Mouse (Mus musculus) heart, postnatal 0 days (tissue): Measurements from ENCODE around the gene Nup62cl.

Experiments
- CTCF ChIP-seq: IDR thresholded peaks from 2 replicates; pipeline ENCODE4 v1.5.1; 2016; ENCODE audit warnings: antibody characterized with exemption, control low read depth, low read depth
- EP300 ChIP-seq: IDR thresholded peaks from 2 replicates; pipeline ENCODE4 v1.6.1; 2016; ENCODE audit warnings: antibody characterized with exemption, low read depth

DNA sequence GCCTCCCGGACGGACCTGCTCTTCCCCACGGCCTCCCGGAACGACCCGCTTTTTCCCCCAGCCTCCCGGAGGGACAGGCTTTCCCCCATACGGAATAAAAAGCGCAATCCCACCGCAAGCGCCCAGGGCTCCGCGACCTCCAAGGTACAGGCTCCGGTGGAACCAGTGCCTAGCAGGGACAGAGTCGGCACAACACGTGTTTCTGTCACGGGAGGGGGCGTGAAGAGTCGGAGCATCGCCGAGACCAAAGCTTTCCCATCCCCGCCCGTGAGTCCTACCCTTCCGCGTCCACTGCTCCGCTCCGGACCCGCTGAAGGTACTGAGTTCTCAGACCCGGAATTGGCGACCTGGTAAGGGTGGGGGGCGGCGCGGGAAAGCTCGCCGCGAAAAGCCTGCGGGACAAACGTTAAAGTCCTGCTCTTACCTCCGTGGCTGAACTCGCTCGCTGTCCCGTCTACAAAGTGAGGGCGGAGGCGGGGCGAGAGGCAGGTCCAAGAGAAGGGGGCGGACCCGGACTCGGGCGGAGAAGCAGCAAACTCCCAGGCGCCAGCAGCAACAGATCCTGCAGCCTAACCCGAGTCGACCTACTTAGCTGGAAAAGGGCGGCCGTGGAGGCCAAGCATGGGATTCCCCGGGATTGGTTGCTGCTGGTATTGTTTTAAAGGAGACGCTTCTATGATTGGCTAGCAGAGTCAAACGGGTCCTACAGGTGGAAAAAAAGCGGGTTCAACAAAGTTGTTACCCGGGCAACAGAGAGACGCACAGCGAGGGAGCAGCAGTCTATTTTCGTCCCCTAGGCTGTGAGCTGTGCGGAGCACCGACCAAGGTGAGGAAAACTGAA is at the start of gene Nup62cl, which contains the start of gene Pih1h3b:
- no peak for TF ChIP-seq EP300
- no peak for TF ChIP-seq CTCF
